Mouse (Mus musculus): ENCODE results near the gene Chsy1. TPM values are rescaled to one million over a fixed set of nuclear protein-coding genes. Genes with fewer than 3 reads are reported as not detected.

Chsy1 gene
- polyA plus RNA-seq, 1 experiment from 2014 or later, result 13.4 TPM

DNA sequence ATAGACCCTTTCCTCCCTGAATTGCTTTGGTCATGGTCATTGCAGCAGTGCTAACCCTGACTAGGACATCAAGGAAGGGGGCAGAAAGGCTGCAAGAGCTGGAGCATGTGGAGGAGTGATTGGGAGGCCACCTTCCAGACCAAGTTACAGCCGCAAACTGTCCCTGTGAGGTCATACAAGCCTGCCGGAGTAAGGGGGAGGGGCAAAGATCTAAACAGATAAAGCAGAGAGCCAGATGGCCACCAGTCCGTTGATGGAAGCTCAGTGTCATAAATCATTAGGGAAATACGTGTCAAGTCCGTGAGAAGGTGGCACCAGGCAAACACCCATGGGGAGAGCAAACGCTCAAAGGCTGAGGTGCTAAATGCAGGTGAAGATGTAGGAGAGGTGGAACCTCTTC lies 105.2 kb downstream of the Chsy1 start:
- peaks cover 26% of the 10 kb centered on the region for H3K4me1 ChIP-seq (replicated peaks)
- ATAC-seq (replicated peaks; ENCODE audit: insufficient number of reproducible peaks, insufficient read depth, low FRiP score, low read depth), result no peak
- no peaks in the 10 kb centered on the region for H3K27me3 ChIP-seq
- no peaks in the 10 kb centered on the region for H3K9me3 ChIP-seq (replicated peaks)
- no peak overlapping the region for H3K27ac ChIP-seq
- H3K36me3 ChIP-seq, result no peaks in the 10 kb centered on the region
- no peak overlapping the region for H3K9ac ChIP-seq
- H3K4me3 ChIP-seq, result no peak overlapping the region
- 75% methylated on average over 6 of the region's 6 CpGs for WGBS
- H3K4me2 ChIP-seq, result no peak overlapping the region

DNA sequence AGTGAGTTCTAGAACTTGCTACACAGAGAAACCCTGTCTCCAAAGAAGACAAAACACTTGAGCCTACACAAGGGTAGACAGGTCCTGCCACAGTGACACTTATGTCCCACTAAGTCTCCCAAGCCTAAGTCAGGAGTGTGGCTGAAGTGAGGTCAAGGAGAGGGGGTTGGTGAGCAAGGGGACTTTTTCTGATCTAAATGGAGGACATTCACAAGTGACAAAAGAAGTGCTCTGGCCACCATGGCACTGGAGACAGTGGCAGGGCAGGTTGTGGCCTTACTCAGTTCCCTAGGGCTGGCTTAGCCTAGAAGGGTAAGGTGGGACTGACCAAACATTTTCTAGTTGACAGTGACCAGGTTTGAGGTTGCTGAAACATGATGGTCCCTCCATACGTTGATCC lies 106.6 kb downstream of the Chsy1 start:
- no peak overlapping the region for H3K4me3 ChIP-seq

GRCm38 (mm10) chr7:66217011-66217410 lies 107.7 kb downstream of the Chsy1 start:
- H3K4me2 ChIP-seq, result no peak overlapping the region
- ATAC-seq (replicated peaks; ENCODE audit: insufficient number of reproducible peaks, insufficient read depth, low FRiP score, low read depth), result no peak
- H3K9me3 ChIP-seq (replicated peaks), result no peaks in the 10 kb centered on the region
- no peaks in the 10 kb centered on the region for H3K27me3 ChIP-seq
- no peak overlapping the region for H3K4me3 ChIP-seq
- H3K4me1 ChIP-seq (replicated peaks), result peaks cover 30% of the 10 kb centered on the region
- peak overlapping the region; percentile 90; the same call in 1 of the 2 replicates for H3K27ac ChIP-seq
- no peaks in the 10 kb centered on the region for H3K36me3 ChIP-seq
- 81% methylated on average over 7 of the region's 7 CpGs for WGBS
- H3K9ac ChIP-seq, result no peak overlapping the region

More for the DNA sequence above, 106.6 kb downstream of the Chsy1 start:
- H3K9me3 ChIP-seq (replicated peaks), result no peaks in the 10 kb centered on the region
- H3K4me2 ChIP-seq, result no peak overlapping the region
- no peak overlapping the region for H3K27ac ChIP-seq
- WGBS, result 83% methylated on average over 1 of the region's 1 CpGs
- no peak for ATAC-seq (replicated peaks; ENCODE audit: insufficient number of reproducible peaks, insufficient read depth, low FRiP score, low read depth)
- no peak overlapping the region for H3K9ac ChIP-seq
- H3K4me1 ChIP-seq (replicated peaks), result peaks cover 30% of the 10 kb centered on the region
- no peaks in the 10 kb centered on the region for H3K27me3 ChIP-seq
- no peaks in the 10 kb centered on the region for H3K36me3 ChIP-seq

- Histone ChIP-seq H3K27ac (peak overlapping the region; percentile 90), H3K9me3 (replicated peaks) (no peaks in the 10 kb centered on the region), H3K27me3 (no peaks in the 10 kb centered on the region), H3K9ac (no peak overlapping the region), H3K4me3 (no peak overlapping the region), H3K36me3 (no peaks in the 10 kb centered on the region), H3K4me2 (peak overlapping the region; percentile 37), H3K4me1 (replicated peaks) (peaks cover 30% of the 10 kb centered on the region)
- WGBS, result 68% methylated on average over 7 of the region's 7 CpGs
- no peak for ATAC-seq (replicated peaks; ENCODE audit: insufficient number of reproducible peaks, insufficient read depth, low FRiP score, low read depth)
These were observed 108.3 kb downstream of the Chsy1 start for GRCm38 (mm10) chr7:66217531-66218094.

DNA sequence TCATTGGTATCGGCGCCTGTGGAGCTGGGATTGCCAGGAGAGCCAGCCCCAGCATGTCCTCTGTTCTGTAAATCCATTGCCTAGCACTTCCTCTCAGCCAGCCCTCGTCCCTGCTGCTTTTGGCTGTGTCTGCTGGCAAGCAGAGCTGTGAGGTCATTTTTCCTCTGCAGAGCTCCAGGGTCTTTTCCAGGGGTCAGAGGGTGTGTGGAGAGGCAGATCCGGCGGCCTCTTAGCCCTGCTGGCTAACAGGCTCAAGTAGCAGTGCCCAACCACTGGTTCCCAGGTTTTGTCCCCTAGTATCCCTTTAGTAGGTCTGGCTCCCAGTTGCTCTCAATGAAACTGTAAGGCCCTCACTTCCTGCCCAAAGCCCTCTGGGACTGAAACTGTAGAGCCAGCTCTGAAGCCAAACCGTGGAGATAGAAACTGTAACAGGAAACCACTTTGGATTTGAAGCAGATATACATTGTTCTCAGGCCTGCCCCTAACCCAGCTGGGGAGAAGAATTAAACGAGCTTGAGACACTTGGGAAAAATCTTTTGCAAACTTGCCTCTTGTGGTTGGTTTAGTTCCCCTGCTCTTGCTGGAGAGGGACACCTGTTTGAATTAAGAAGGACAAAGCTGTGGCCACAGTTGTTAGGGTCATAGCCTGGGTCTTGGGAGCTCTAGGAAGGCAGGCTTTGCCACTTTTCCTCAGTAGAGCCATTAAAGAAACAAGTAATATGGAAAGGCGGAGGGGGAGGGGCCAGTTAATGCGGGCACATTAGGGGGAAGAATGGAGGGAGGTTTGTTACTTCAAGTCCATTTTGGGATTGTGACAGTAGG lies 109.1 kb downstream of the Chsy1 start:
- Histone ChIP-seq H3K9me3 (replicated peaks) (no peaks in the 10 kb centered on the region), H3K27ac (peak overlapping the region; percentile 90), H3K4me3 (no peak overlapping the region), H3K4me2 (peak overlapping the region; percentile 37), H3K27me3 (no peaks in the 10 kb centered on the region), H3K9ac (peak overlapping the region; percentile 23; the same call in 1 of the 2 replicates), H3K36me3 (no peaks in the 10 kb centered on the region), H3K4me1 (replicated peaks) (peaks cover 30% of the 10 kb centered on the region)
- 34% methylated on average over 9 of the region's 9 CpGs for WGBS
- peak; percentile 76 for ATAC-seq (replicated peaks; ENCODE audit: insufficient number of reproducible peaks, insufficient read depth, low FRiP score, low read depth)

- no peak overlapping the region for H3K4me3 ChIP-seq
- H3K27ac ChIP-seq, result peak overlapping the region; percentile 90
- no peak overlapping the region for H3K9ac ChIP-seq
- H3K27me3 ChIP-seq, result no peaks in the 10 kb centered on the region
- ATAC-seq (replicated peaks; ENCODE audit: insufficient number of reproducible peaks, insufficient read depth, low FRiP score, low read depth), result no peak
- H3K4me2 ChIP-seq, result no peak overlapping the region
- no peaks in the 10 kb centered on the region for H3K9me3 ChIP-seq (replicated peaks)
- 69% methylated on average over 4 of the region's 4 CpGs for WGBS
- H3K4me1 ChIP-seq (replicated peaks), result peaks cover 30% of the 10 kb centered on the region
- H3K36me3 ChIP-seq, result no peaks in the 10 kb centered on the region
These were observed 109.9 kb downstream of the Chsy1 start for GRCm38 (mm10) chr7:66219028-66219793.

GRCm38 (mm10) chr7:66219794-66220227 lies 110.5 kb downstream of the Chsy1 start:
- no peak overlapping the region for H3K4me2 ChIP-seq
- no peaks in the 10 kb centered on the region for H3K27me3 ChIP-seq
- peak overlapping the region; percentile 90 for H3K27ac ChIP-seq
- no peak overlapping the region for H3K9ac ChIP-seq
- no peaks in the 10 kb centered on the region for H3K36me3 ChIP-seq
- no peak overlapping the region for H3K4me3 ChIP-seq
- H3K9me3 ChIP-seq (replicated peaks), result no peaks in the 10 kb centered on the region
- WGBS, result 75% methylated on average over 4 of the region's 4 CpGs
- no peak for ATAC-seq (replicated peaks; ENCODE audit: insufficient number of reproducible peaks, insufficient read depth, low FRiP score, low read depth)
- H3K4me1 ChIP-seq (replicated peaks), result peaks cover 30% of the 10 kb centered on the region

- no peaks in the 10 kb centered on the region for H3K27me3 ChIP-seq
- H3K4me2 ChIP-seq, result no peak overlapping the region
- peaks cover 22% of the 10 kb centered on the region for H3K4me1 ChIP-seq (replicated peaks)
- H3K4me3 ChIP-seq, result no peak overlapping the region
- no peak for ATAC-seq (replicated peaks; ENCODE audit: insufficient number of reproducible peaks, insufficient read depth, low FRiP score, low read depth)
- H3K9me3 ChIP-seq (replicated peaks), result no peaks in the 10 kb centered on the region
- no peaks in the 10 kb centered on the region for H3K36me3 ChIP-seq
- H3K27ac ChIP-seq, result peak overlapping the region; percentile 42; the same call in 1 of the 2 replicates
- no peak overlapping the region for H3K9ac ChIP-seq
- WGBS, result 44% methylated on average over 8 of the region's 8 CpGs
These were observed 113.3 kb downstream of the Chsy1 start for GRCm38 (mm10) chr7:66222621-66223091.

Other genes starting within 250 kb of the Chsy1 start
- 1.8 and 2.7 TPM in 2 replicates for gene Pcsk6, start 247.8 kb upstream of the Chsy1 start, polyA plus RNA-seq (2015; fragmentation: Nextera tagmentation; extraction: Ambion mirVana)
- not detected in 2 replicates for gene Gm45213, start 65.9 kb upstream of the Chsy1 start, polyA plus RNA-seq (2015; fragmentation: Nextera tagmentation; extraction: Ambion mirVana)
- gene Snrpa1, start 50.5 kb upstream of the Chsy1 start, polyA plus RNA-seq (2015; fragmentation: Nextera tagmentation; extraction: Ambion mirVana), result 86.1 and 90.1 TPM in 2 replicates
- 64.5 and 70.4 TPM in 2 replicates for gene Selenos, start 29.9 kb upstream of the Chsy1 start, polyA plus RNA-seq (2015; fragmentation: Nextera tagmentation; extraction: Ambion mirVana)

Measured in heart, embryonic 15.5 days (tissue).